Mouse (Mus musculus) MEL (cell line): ENCODE data around the gene Gabbr2. TPM values are rescaled to one million over a fixed set of nuclear protein-coding genes. Genes with fewer than 3 reads are reported as not detected.

Experiments used
- DNase-seq: peaks from one replicate; pipeline ENCODE4 v3.0.0; 2011; ENCODE audit warnings: low read depth, low spot score
- H3K27ac ChIP-seq: 2 replicates; pipeline ENCODE4 v1.5.1; 2012; ENCODE audit warnings: low read depth, mild to moderate bottlenecking, control low read depth, low read length, moderate library complexity; ENCODE audit not compliant: control insufficient read depth
- H3K27me3 ChIP-seq, 2 experiments: fragments of 150-350 bp in 1 of 2; sonication (generic) in 1 of 2; 2 replicates each; pipeline ENCODE4 v1.6.1; 2012; ENCODE audit warnings: low read length in 2 of 2, mild to moderate bottlenecking in 2 of 2, improper control_type of control experiment in 1 of 2, moderate library complexity in 1 of 2; ENCODE audit not compliant: insufficient read depth in 2 of 2, control insufficient read depth in 1 of 2
- H3K36me3 ChIP-seq, 2 experiments: 2 replicates each; pipeline ENCODE4 v1.6.1; 2012 to 2014; ENCODE audit warnings: low read length in 2 of 2, improper control_type of control experiment in 1 of 2, inconsistent platforms in 1 of 2, mild to moderate bottlenecking in 1 of 2; ENCODE audit not compliant: insufficient read depth in 2 of 2, control insufficient read depth in 1 of 2
- H3K4me1 ChIP-seq, 2 experiments: fragments of 150-350 bp in 1 of 2; sonication (generic) in 1 of 2; 2 replicates each; pipeline ENCODE4 v1.6.1; 2012; ENCODE audit warnings: low read length in 2 of 2, improper control_type of control experiment in 1 of 2, mild to moderate bottlenecking in 1 of 2; ENCODE audit not compliant: insufficient read depth in 2 of 2, control insufficient read depth in 1 of 2
- H3K4me3 ChIP-seq, 2 experiments: fragments of 150-350 bp in 1 of 2; sonication (generic) in 1 of 2; 2 replicates each; pipeline ENCODE4 v1.5.1; 2012; ENCODE audit warnings: low read depth in 2 of 2, low read length in 2 of 2, mild to moderate bottlenecking in 2 of 2, moderate library complexity in 2 of 2, control low read depth in 1 of 2, improper control_type of control experiment in 1 of 2; ENCODE audit not compliant: control insufficient read depth in 1 of 2, insufficient read depth in 1 of 2
- H3K79me2 ChIP-seq: 2 replicates; pipeline ENCODE4 v1.6.1; 2012; ENCODE audit warnings: mild to moderate bottlenecking, low read length, moderate library complexity; ENCODE audit not compliant: control insufficient read depth, poor library complexity, insufficient read depth
- H3K9ac ChIP-seq: 2 replicates; pipeline ENCODE4 v1.6.1; 2012; ENCODE audit warnings: low read depth, mild to moderate bottlenecking, control low read depth, low read length, moderate library complexity; ENCODE audit not compliant: control insufficient read depth, poor library complexity, severe bottlenecking
- H3K9me3 ChIP-seq: fragments of 150-350 bp; sonication (generic); replicated peaks from 2 replicates; pipeline ENCODE4 v1.6.1; 2012; ENCODE audit warnings: mild to moderate bottlenecking, low read length, improper control_type of control experiment, moderate library complexity; ENCODE audit not compliant: insufficient read depth
- CHD2 ChIP-seq: IDR thresholded peaks from 2 replicates; pipeline ENCODE4 v1.6.1; 2011; ENCODE audit warnings: low read length, improper control_type of control experiment
- CTCF ChIP-seq, 3 experiments: IDR thresholded peaks in 2 of 3; conservative IDR thresholded peaks in 1 of 3; 2 replicates each; pipeline ENCODE4 v1.5.1; 2011 to 2012; ENCODE audit warnings: low read length in 3 of 3, low read depth in 2 of 3, mild to moderate bottlenecking in 2 of 3, improper control_type of control experiment in 1 of 3, inconsistent platforms in 1 of 3, mixed read lengths in 1 of 3, moderate library complexity in 1 of 3; ENCODE audit not compliant: control insufficient read depth in 1 of 3, insufficient read depth in 1 of 3, poor library complexity in 1 of 3, severe bottlenecking in 1 of 3
- ELF1 ChIP-seq: IDR thresholded peaks from 2 replicates; pipeline ENCODE4 v1.6.1; 2014; ENCODE audit warnings: low read depth, mild to moderate bottlenecking, inconsistent platforms, low read length, improper control_type of control experiment, moderate library complexity
- GABPA ChIP-seq: IDR thresholded peaks from 2 replicates; pipeline ENCODE4 v1.6.1; 2012; ENCODE audit warnings: low read depth, mild to moderate bottlenecking, inconsistent platforms, low read length, improper control_type of control experiment, moderate library complexity
- JUND ChIP-seq: IDR thresholded peaks from 2 replicates; pipeline ENCODE4 v1.6.1; 2011; ENCODE audit warnings: low read depth, mild to moderate bottlenecking, improper control_type of control experiment, low read length
- MAX ChIP-seq: IDR thresholded peaks from 2 replicates; pipeline ENCODE4 v1.6.1; 2011; ENCODE audit warnings: low read length, improper control_type of control experiment
- MAZ ChIP-seq: IDR thresholded peaks from 2 replicates; pipeline ENCODE4 v1.6.1; 2012; ENCODE audit warnings: low read depth, mild to moderate bottlenecking, inconsistent platforms, low read length, improper control_type of control experiment
- MEF2A ChIP-seq: IDR thresholded peaks from 2 replicates; pipeline ENCODE4 v1.6.1; 2014; ENCODE audit warnings: low read depth, mild to moderate bottlenecking, inconsistent platforms, low read length, improper control_type of control experiment; ENCODE audit not compliant: poor library complexity, insufficient replicate concordance, severe bottlenecking; ENCODE audit errors: extremely low read depth
- POLR2AphosphoS2 ChIP-seq: IDR thresholded peaks from 2 replicates; pipeline ENCODE4 v1.6.1; 2011; ENCODE audit warnings: low read length, improper control_type of control experiment
- POLR2AphosphoS5 ChIP-seq: IDR thresholded peaks from 2 replicates; pipeline ENCODE4 v1.6.1; 2012; ENCODE audit warnings: low read depth, borderline replicate concordance, mild to moderate bottlenecking, inconsistent platforms, low read length, moderate library complexity, mixed read lengths
- RAD21 ChIP-seq: IDR thresholded peaks from 2 replicates; pipeline ENCODE4 v1.6.1; 2011; ENCODE audit warnings: mild to moderate bottlenecking, low read depth, low read length, improper control_type of control experiment
- RCOR1 ChIP-seq: IDR thresholded peaks from 2 replicates; pipeline ENCODE4 v1.6.1; 2012; ENCODE audit warnings: low read depth, mild to moderate bottlenecking, inconsistent platforms, low read length, improper control_type of control experiment
- SIN3A ChIP-seq: IDR thresholded peaks from 2 replicates; pipeline ENCODE4 v1.6.1; 2012; ENCODE audit warnings: low read length, improper control_type of control experiment, inconsistent platforms
- TCF12 ChIP-seq: IDR thresholded peaks from 2 replicates; pipeline ENCODE4 v1.6.1; 2014; ENCODE audit warnings: low read depth, mild to moderate bottlenecking, inconsistent platforms, low read length, improper control_type of control experiment, moderate library complexity
- UBTF ChIP-seq: IDR thresholded peaks from 2 replicates; pipeline ENCODE4 v1.6.1; 2012; ENCODE audit warnings: low read depth, mild to moderate bottlenecking, inconsistent platforms, low read length, improper control_type of control experiment, moderate library complexity, borderline replicate concordance; ENCODE audit not compliant: insufficient read depth
- USF1 ChIP-seq: IDR thresholded peaks from 2 replicates; pipeline ENCODE4 v1.6.1; 2014; ENCODE audit warnings: low read depth, mild to moderate bottlenecking, inconsistent platforms, low read length, improper control_type of control experiment, moderate library complexity
- USF2 ChIP-seq, 2 experiments: IDR thresholded peaks; 2 replicates each; pipeline ENCODE4 v1.6.1; 2011 to 2012; ENCODE audit warnings: improper control_type of control experiment in 2 of 2, low read length in 2 of 2, borderline replicate concordance in 1 of 2, inconsistent platforms in 1 of 2, low read depth in 1 of 2, mild to moderate bottlenecking in 1 of 2; ENCODE audit not compliant: insufficient read depth in 1 of 2
- ZC3H11A ChIP-seq: IDR thresholded peaks from 2 replicates; pipeline ENCODE4 v1.6.1; 2012; ENCODE audit warnings: low read depth, mild to moderate bottlenecking, inconsistent platforms, low read length, improper control_type of control experiment
- ZKSCAN1 ChIP-seq: IDR thresholded peaks from 2 replicates; pipeline ENCODE4 v1.6.1; 2012; ENCODE audit warnings: low read depth, mild to moderate bottlenecking, inconsistent platforms, low read length, improper control_type of control experiment, moderate library complexity
- ZMIZ1 ChIP-seq: IDR thresholded peaks from 2 replicates; pipeline ENCODE4 v1.6.1; 2012; ENCODE audit warnings: low read depth, mild to moderate bottlenecking, inconsistent platforms, low read length, improper control_type of control experiment, moderate library complexity
- polyA plus RNA-seq, 2 experiments: library from polyadenylated mRNA; stranded (reverse) in 1 of 2; unstranded in 1 of 2; fragments of >175 nt in 1 of 2; fragments of >200 nt in 1 of 2; gene quantifications; 2 replicates each; pipeline versions ENCODE4 v1.2.1 to v1.2.4; 2012; ENCODE audit warnings: low replicate concordance in 2 of 2, low read depth in 1 of 2; ENCODE audit not compliant: insufficient read length in 2 of 2, insufficient read depth in 1 of 2, missing spikeins in 1 of 2
- total RNA-seq: library from RNA; depleted of rRNA; stranded (reverse); fragments of 300-350 nt; gene quantifications from 2 replicates; pipeline ENCODE4 v1.2.3, GENCODE M21; 2012

Gene Gabbr2
- total and polyA plus RNA-seq, 3 experiments, result not detected

DNA sequence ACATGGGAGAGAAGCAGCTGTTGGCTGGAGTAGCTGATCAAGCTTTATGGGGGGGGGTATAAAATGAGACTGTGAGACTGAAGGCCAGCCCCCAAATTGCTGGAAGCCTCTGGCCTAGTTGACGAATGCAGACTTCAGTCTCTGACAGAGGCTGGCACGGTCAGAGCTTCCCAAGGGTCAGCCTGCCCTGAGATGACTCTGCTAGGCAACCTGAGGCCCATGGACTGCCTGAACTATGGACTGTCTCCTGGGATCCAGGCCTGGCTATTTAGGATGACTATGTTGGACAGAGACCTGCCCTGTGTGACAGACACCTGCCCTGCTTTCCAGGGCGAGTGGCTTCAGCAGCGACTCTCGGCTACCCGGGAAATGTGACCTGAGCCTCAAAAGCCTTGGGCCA is 281.7 kb downstream of the Gabbr2 start:
- Histone ChIP-seq H3K9ac (no peak overlapping the region), H3K79me2 (no peaks in the 10 kb centered on the region)
- TF ChIP-seq TCF12 (no peak), USF1 (no peak), RAD21 (no peak), RCOR1 (no peak), UBTF (no peak), GABPA (no peak), POLR2AphosphoS2 (no peak), SIN3A (no peak), MEF2A (no peak), ZKSCAN1 (no peak), ZC3H11A (no peak), USF2 (IDR thresholded peaks at IDR 0.05; ENCODE audit: borderline replicate concordance in 1 of 2, insufficient read depth in 1 of 2, low read depth in 1 of 2, low read length in 2 of 2) (no peak), ELF1 (no peak), CTCF (IDR thresholded peaks at IDR 0.05 in 2 of 3, conservative IDR thresholded peaks at IDR 0.05 in 1 of 3; ENCODE audit: control insufficient read depth in 1 of 3, insufficient read depth in 1 of 3, low read depth in 2 of 3, low read length in 3 of 3, poor library complexity in 1 of 3, severe bottlenecking in 1 of 3) (no peak), MAZ (no peak), CHD2 (no peak)

DNA sequence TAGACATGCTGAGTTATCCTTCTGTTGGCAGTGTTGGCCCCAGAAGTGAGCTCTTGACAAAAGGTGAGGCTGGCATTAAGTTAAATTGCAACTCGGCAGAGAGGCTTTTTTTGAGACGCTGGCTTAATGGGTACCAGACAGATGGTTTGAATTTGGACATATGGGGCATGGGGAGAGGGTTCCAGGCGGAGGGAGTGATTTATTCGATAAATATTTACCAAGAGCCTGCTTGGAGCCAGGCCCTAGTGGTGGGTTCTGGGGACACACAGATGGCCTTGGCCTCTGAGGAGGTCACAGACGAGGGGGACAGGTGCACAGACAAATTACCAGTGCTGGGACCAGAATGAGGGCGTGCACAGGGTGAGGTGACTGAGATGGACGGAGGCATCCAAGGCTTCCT is 282.2 kb downstream of the Gabbr2 start:
- TF ChIP-seq ZMIZ1 (no peak), ZC3H11A (no peak), RAD21 (no peak), MEF2A (no peak), GABPA (no peak), JUND (no peak), MAZ (no peak), POLR2AphosphoS5 (no peak), SIN3A (no peak), MAX (no peak)
- TF ChIP-seq, all 39 proteins: peak for 0
- no peaks in the 10 kb centered on the region; a peak in 1 of 4 replicates for H3K27me3 ChIP-seq

More for the DNA sequence above, 281.7 kb downstream of the Gabbr2 start:
- H3K4me3 ChIP-seq, result no peak overlapping the region
- peaks cover 0 to 2% of the 10 kb centered on the region in 2 experiments; a peak in 2 of 4 replicates for H3K27me3 ChIP-seq
- no peaks in the 10 kb centered on the region for H3K36me3 ChIP-seq
- H3K4me1 ChIP-seq, result no peaks in the 10 kb centered on the region
- no peaks in the 10 kb centered on the region for H3K9me3 ChIP-seq
- DNase-seq, result no peak
- no peak overlapping the region for H3K27ac ChIP-seq

More for the DNA sequence above, 282.2 kb downstream of the Gabbr2 start:
- DNase-seq, result no peak
- Histone ChIP-seq H3K4me1 (no peaks in the 10 kb centered on the region), H3K27ac (no peak overlapping the region), H3K36me3 (no peaks in the 10 kb centered on the region), H3K9me3 (no peaks in the 10 kb centered on the region), H3K79me2 (no peaks in the 10 kb centered on the region), H3K9ac (no peak overlapping the region), H3K4me3 (no peak overlapping the region)
